Mouse (Mus musculus) stomach, postnatal 0 days (tissue): ENCODE measurements around the gene Sytl3.

Source experiments
- CTCF ChIP-seq: IDR thresholded peaks from 2 replicates; pipeline ENCODE4 v1.5.1; 2016; ENCODE audit warnings: antibody characterized with exemption, low read depth, mild to moderate bottlenecking, moderate library complexity
- EP300 ChIP-seq: optimal IDR thresholded peaks from 2 replicates; pipeline ENCODE3; 2016; ENCODE audit warnings: antibody characterized with exemption

DNA sequence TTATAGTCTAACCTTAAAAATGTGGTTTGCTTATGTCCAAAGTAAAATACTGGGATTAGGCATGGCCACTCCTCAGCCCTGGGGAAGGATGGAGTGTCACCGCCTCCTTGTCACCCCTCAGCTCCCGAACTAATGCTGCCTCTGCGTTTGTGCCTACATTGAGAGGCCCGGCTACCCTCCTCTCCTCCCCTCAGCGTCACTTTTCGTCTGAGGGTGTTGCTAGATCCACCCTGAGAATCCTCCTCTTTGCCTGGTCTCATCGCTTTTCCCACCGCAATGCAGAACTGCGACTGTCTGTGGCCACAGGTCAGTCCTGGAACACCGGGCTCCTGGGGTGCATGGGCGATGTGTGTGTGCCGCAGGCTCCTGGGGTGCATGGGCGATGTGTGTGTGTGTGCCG lies 86.0 kb downstream of the Sytl3 start:
- TF ChIP-seq CTCF (no peak), EP300 (no peak)
